Mouse (Mus musculus): Measurements from ENCODE around the gene Skida1.

DNA sequence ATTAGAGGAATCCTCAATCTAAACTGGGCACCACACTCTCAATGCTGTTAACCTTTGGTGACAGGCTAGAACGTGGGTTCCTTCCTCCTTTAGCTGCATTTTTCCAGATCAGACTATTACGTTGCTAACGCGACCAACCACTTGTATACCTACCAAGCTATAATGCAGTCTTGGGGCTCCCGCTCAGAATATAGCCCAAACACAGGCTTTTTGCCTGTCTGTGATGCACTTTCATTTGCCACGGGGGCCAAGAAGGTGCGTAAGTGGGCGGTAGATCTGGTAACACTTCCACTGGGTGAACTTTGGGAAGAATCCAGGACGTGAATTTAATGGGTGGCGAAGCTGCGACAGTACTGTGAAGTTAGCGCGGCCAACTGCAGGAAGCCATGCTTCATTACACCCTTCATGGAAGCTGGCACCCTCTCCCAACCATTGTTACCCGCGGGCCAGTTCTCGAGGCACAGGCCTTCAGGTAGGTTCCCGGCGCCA is 15.0 kb upstream of the Skida1 start:
- TF ChIP-seq CTCF (IDR thresholded peaks at IDR 0.05; ENCODE audit: borderline replicate concordance, insufficient read depth, low read depth, low read length), result no peak
- no peak for TF ChIP-seq POLR2A (IDR thresholded peaks at IDR 0.05; ENCODE audit: borderline replicate concordance, insufficient read depth, low read length)
